Mouse (Mus musculus): ENCODE data around the gene Usmg5. TPM values are rescaled to one million over a fixed set of nuclear protein-coding genes. Genes with fewer than 3 reads are reported as not detected.

The Usmg5 gene
- polyA plus RNA-seq, 1 experiment from 2014 or later: 1,081 TPM

- Histone ChIP-seq H3K27ac (ENCODE audit: low read depth, low read length) (no peak overlapping the region), H3K4me3 (ENCODE audit: low read depth, low read length) (0 out of 2 replicates have a peak overlapping the region, but pooled peaks have one; percentile 84), H3K9ac (ENCODE audit: low read length) (no peak overlapping the region), H3K27me3 (ENCODE audit: control insufficient read depth, insufficient read depth, low read length) (no peaks in the 10 kb centered on the region), H3K36me3 (ENCODE audit: control insufficient read depth, insufficient read depth, low read length) (peaks cover 3% of the 10 kb centered on the region; the same call in 1 of the 2 replicates), H3K9me3 (ENCODE audit: control insufficient read depth, low read length) (no peaks in the 10 kb centered on the region), H3K4me2 (ENCODE audit: low read depth) (peak overlapping the region; percentile 71; the same call in 1 of the 2 replicates), H3K4me1 (ENCODE audit: control insufficient read depth, insufficient read depth, low read length) (peaks cover 10% of the 10 kb centered on the region)
- DNase-seq (ENCODE audit: low spot score) (no peak), ATAC-seq (ENCODE audit: insufficient read depth, low FRiP score, low TSS enrichment) (no peak)
- 67% methylated on average over 4 of the region's 4 CpGs for WGBS
Measured at GRCm38 (mm10) chr19:47049061-47049460, 41.4 kb downstream of the Usmg5 start.

- DNase-seq (ENCODE audit: low spot score): no peak
- H3K4me3 ChIP-seq (ENCODE audit: low read depth, low read length): no peak overlapping the region
- H3K36me3 ChIP-seq (ENCODE audit: control insufficient read depth, insufficient read depth, low read length): peaks cover 3% of the 10 kb centered on the region; the same call in 1 of the 2 replicates
- no peak overlapping the region for H3K9ac ChIP-seq (ENCODE audit: low read length)
- peaks cover 10% of the 10 kb centered on the region for H3K4me1 ChIP-seq (ENCODE audit: control insufficient read depth, insufficient read depth, low read length)
- no peak overlapping the region for H3K4me2 ChIP-seq (ENCODE audit: low read depth)
- no peak overlapping the region for H3K27ac ChIP-seq (ENCODE audit: low read depth, low read length)
- H3K27me3 ChIP-seq (ENCODE audit: control insufficient read depth, insufficient read depth, low read length): no peaks in the 10 kb centered on the region
- H3K9me3 ChIP-seq (ENCODE audit: control insufficient read depth, low read length): no peaks in the 10 kb centered on the region
- ATAC-seq (ENCODE audit: insufficient read depth, low FRiP score, low TSS enrichment): no peak
- 87% methylated on average over 13 of the region's 13 CpGs for WGBS
Measured at GRCm38 (mm10) chr19:47047236-47047833, 43.1 kb downstream of the Usmg5 start.

- Histone ChIP-seq H3K4me2 (ENCODE audit: low read depth) (no peak overlapping the region), H3K4me1 (ENCODE audit: control insufficient read depth, insufficient read depth, low read length) (peaks cover 10% of the 10 kb centered on the region), H3K36me3 (ENCODE audit: control insufficient read depth, insufficient read depth, low read length) (peaks cover 3% of the 10 kb centered on the region; the same call in 1 of the 2 replicates), H3K27ac (ENCODE audit: low read depth, low read length) (no peak overlapping the region), H3K9me3 (ENCODE audit: control insufficient read depth, low read length) (no peaks in the 10 kb centered on the region), H3K27me3 (ENCODE audit: control insufficient read depth, insufficient read depth, low read length) (no peaks in the 10 kb centered on the region), H3K4me3 (ENCODE audit: low read depth, low read length) (no peak overlapping the region), H3K9ac (ENCODE audit: low read length) (no peak overlapping the region)
- no peak for DNase-seq (ENCODE audit: low spot score)
- WGBS: 94% methylated on average over 1 of the region's 1 CpGs
- no peak for ATAC-seq (ENCODE audit: insufficient read depth, low FRiP score, low TSS enrichment)
Measured at GRCm38 (mm10) chr19:47046343-47046742, 44.1 kb downstream of the Usmg5 start.

GRCm38 (mm10) chr19:47043608-47044007 is 46.8 kb downstream of the Usmg5 start:
- H3K4me3 ChIP-seq (ENCODE audit: low read depth, low read length): no peak overlapping the region
- H3K27me3 ChIP-seq (ENCODE audit: control insufficient read depth, insufficient read depth, low read length): no peaks in the 10 kb centered on the region
- no peak overlapping the region for H3K4me2 ChIP-seq (ENCODE audit: low read depth)
- ATAC-seq (ENCODE audit: insufficient read depth, low FRiP score, low TSS enrichment): no peak
- H3K9me3 ChIP-seq (ENCODE audit: control insufficient read depth, low read length): no peaks in the 10 kb centered on the region
- H3K9ac ChIP-seq (ENCODE audit: low read length): no peak overlapping the region
- 93% methylated on average over 3 of the region's 3 CpGs for WGBS
- H3K36me3 ChIP-seq (ENCODE audit: control insufficient read depth, insufficient read depth, low read length): peaks cover 3% of the 10 kb centered on the region; the same call in 1 of the 2 replicates
- DNase-seq (ENCODE audit: low spot score): no peak
- H3K4me1 ChIP-seq (ENCODE audit: control insufficient read depth, insufficient read depth, low read length): no peaks in the 10 kb centered on the region
- no peak overlapping the region for H3K27ac ChIP-seq (ENCODE audit: low read depth, low read length)

- no peaks in the 10 kb centered on the region for H3K36me3 ChIP-seq (ENCODE audit: control insufficient read depth, insufficient read depth, low read length)
- no peaks in the 10 kb centered on the region for H3K27me3 ChIP-seq (ENCODE audit: control insufficient read depth, insufficient read depth, low read length)
- no peak overlapping the region for H3K27ac ChIP-seq (ENCODE audit: low read depth, low read length)
- H3K4me1 ChIP-seq (ENCODE audit: control insufficient read depth, insufficient read depth, low read length): no peaks in the 10 kb centered on the region
- no peak overlapping the region for H3K4me3 ChIP-seq (ENCODE audit: low read depth, low read length)
- no peak overlapping the region for H3K4me2 ChIP-seq (ENCODE audit: low read depth)
- ATAC-seq (ENCODE audit: insufficient read depth, low FRiP score, low TSS enrichment) (no peak), DNase-seq (ENCODE audit: low spot score) (no peak)
- H3K9ac ChIP-seq (ENCODE audit: low read length): no peak overlapping the region
- 93% methylated on average over 3 of the region's 3 CpGs for WGBS
- no peaks in the 10 kb centered on the region for H3K9me3 ChIP-seq (ENCODE audit: control insufficient read depth, low read length)
Measured at GRCm38 (mm10) chr19:47040720-47041473, 49.5 kb downstream of the Usmg5 start.

- Histone ChIP-seq H3K4me1 (ENCODE audit: control insufficient read depth, insufficient read depth, low read length) (no peaks in the 10 kb centered on the region), H3K27ac (ENCODE audit: low read depth, low read length) (no peak overlapping the region), H3K4me3 (ENCODE audit: low read depth, low read length) (no peak overlapping the region), H3K9me3 (ENCODE audit: control insufficient read depth, low read length) (no peaks in the 10 kb centered on the region), H3K27me3 (ENCODE audit: control insufficient read depth, insufficient read depth, low read length) (no peaks in the 10 kb centered on the region), H3K9ac (ENCODE audit: low read length) (no peak overlapping the region), H3K4me2 (ENCODE audit: low read depth) (no peak overlapping the region), H3K36me3 (ENCODE audit: control insufficient read depth, insufficient read depth, low read length) (no peaks in the 10 kb centered on the region; the same call in 1 of the 2 replicates)
- ATAC-seq (ENCODE audit: insufficient read depth, low FRiP score, low TSS enrichment) (no peak), DNase-seq (ENCODE audit: low spot score) (no peak)
- WGBS: 88% methylated on average over 3 of the region's 3 CpGs
Measured at GRCm38 (mm10) chr19:47036596-47036995, 53.9 kb downstream of the Usmg5 start.

- Histone ChIP-seq H3K4me2 (ENCODE audit: low read depth) (no peak overlapping the region), H3K4me1 (ENCODE audit: control insufficient read depth, insufficient read depth, low read length) (no peaks in the 10 kb centered on the region), H3K9ac (ENCODE audit: low read length) (no peak overlapping the region), H3K36me3 (ENCODE audit: control insufficient read depth, insufficient read depth, low read length) (no peaks in the 10 kb centered on the region; the same call in 1 of the 2 replicates), H3K4me3 (ENCODE audit: low read depth, low read length) (no peak overlapping the region), H3K27me3 (ENCODE audit: control insufficient read depth, insufficient read depth, low read length) (no peaks in the 10 kb centered on the region), H3K27ac (ENCODE audit: low read depth, low read length) (no peak overlapping the region), H3K9me3 (ENCODE audit: control insufficient read depth, low read length) (no peaks in the 10 kb centered on the region)
- DNase-seq (ENCODE audit: low spot score) (no peak), ATAC-seq (ENCODE audit: insufficient read depth, low FRiP score, low TSS enrichment) (no peak)
- 96% methylated on average over 4 of the region's 4 CpGs for WGBS
Measured at GRCm38 (mm10) chr19:47034916-47035315, 55.5 kb downstream of the Usmg5 start.

Data from neural tube, embryonic 11.5 days (tissue).